Mouse (Mus musculus): ENCODE data around the gene Lrba. TPM values are rescaled to one million over a fixed set of nuclear protein-coding genes. Genes with fewer than 3 reads are reported as not detected.

Gene Lrba
- polyA plus RNA-seq, 1 experiment from 2014 or later = 4.1 TPM

DNA sequence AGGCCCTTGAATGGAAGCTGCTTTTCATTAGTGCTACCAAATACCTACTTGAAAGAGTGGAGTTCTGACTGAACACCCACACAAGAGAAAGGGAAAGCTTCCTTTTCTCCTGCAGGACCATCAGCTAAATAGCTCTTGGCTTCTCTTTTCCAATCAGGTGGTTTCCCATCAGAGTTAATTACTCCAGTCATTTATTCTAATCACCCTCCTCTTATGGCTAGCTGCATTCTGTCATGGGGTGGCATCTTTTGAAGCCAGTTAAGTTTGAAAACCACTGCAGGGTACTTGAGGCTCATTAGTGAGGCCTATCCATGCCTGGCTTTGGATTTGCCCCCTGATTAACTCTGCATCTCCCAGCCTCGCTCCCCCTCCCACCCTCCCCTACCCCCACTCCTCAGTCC, 476.7 kb downstream of the Lrba start:
- H3K9ac ChIP-seq (ENCODE audit: low read depth, low read length) = no peak overlapping the region
- no peaks in the 10 kb centered on the region for H3K27me3 ChIP-seq (ENCODE audit: control insufficient read depth, insufficient read depth, low read length)
- no peaks in the 10 kb centered on the region for H3K36me3 ChIP-seq (ENCODE audit: control insufficient read depth, insufficient read depth, low read length)
- no peaks in the 10 kb centered on the region for H3K9me3 ChIP-seq (replicated peaks; ENCODE audit: control insufficient read depth, low read length)
- WGBS (ENCODE audit: insufficient replicate concordance) = 12% methylated on average over 1 of the region's 1 CpGs
- no peak overlapping the region for H3K4me2 ChIP-seq
- no peak overlapping the region for H3K4me3 ChIP-seq (ENCODE audit: low read depth, low read length)
- peaks cover 5% of the 10 kb centered on the region; the same call in 1 of the 2 replicates for H3K4me1 ChIP-seq (ENCODE audit: control insufficient read depth, insufficient read depth, low read length)
- no peak for ATAC-seq (replicated peaks; ENCODE audit: insufficient number of reproducible peaks, low FRiP score, low TSS enrichment)
- H3K27ac ChIP-seq (ENCODE audit: low read depth, low read length) = no peak overlapping the region

DNA sequence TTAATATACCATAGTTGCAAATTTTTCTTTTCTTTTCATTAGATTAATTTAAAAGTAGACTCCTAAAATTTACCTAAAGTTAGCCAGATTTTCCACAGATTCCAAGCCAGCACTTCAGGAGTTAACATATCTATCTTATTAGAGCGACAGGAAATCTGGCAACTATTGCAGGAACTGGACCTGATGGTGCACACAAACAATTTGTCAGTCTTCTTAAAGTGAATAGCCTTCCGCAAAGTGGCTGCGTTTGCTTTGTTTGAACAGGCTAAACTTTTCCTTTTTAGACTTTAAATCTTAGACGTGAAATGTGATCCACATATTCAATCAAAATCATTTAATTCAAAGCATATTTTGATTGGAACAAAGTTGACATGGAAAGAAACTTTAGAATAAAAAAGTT, 485.0 kb downstream of the Lrba start:
- Histone ChIP-seq H3K27ac (ENCODE audit: low read depth, low read length) (no peak overlapping the region), H3K4me3 (ENCODE audit: low read depth, low read length) (no peak overlapping the region), H3K4me2 (no peak overlapping the region), H3K4me1 (ENCODE audit: control insufficient read depth, insufficient read depth, low read length) (no peaks in the 10 kb centered on the region; the same call in 1 of the 2 replicates), H3K36me3 (ENCODE audit: control insufficient read depth, insufficient read depth, low read length) (no peaks in the 10 kb centered on the region), H3K9ac (ENCODE audit: low read depth, low read length) (no peak overlapping the region), H3K27me3 (ENCODE audit: control insufficient read depth, insufficient read depth, low read length) (no peaks in the 10 kb centered on the region), H3K9me3 (replicated peaks; ENCODE audit: control insufficient read depth, low read length) (no peaks in the 10 kb centered on the region)
- ATAC-seq (replicated peaks; ENCODE audit: insufficient number of reproducible peaks, low FRiP score, low TSS enrichment) = no peak
- 43% methylated on average over 4 of the region's 4 CpGs for whole genome bisulfite sequencing (ENCODE audit: insufficient replicate concordance)

DNA sequence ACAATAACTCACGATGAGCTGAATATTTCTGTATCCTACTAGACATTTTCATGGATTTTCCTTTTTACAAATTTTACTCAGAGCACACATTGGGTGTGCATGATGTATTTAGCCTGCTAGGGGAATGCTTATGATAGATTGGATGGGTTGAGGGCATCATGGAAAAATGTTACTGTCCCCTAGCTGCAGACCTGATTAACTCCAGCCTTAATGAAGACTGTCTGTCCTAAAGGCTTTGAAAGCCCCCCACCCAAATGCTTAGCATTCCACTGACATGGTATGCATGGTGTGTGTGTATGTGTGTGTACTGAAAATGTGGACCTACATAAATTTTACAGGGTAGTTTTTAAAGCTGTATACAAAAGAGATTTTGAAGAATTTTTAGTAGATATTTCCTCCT, 487.1 kb downstream of the Lrba start:
- Histone ChIP-seq H3K9ac (ENCODE audit: low read depth, low read length) (no peak overlapping the region), H3K27me3 (ENCODE audit: control insufficient read depth, insufficient read depth, low read length) (no peaks in the 10 kb centered on the region), H3K36me3 (ENCODE audit: control insufficient read depth, insufficient read depth, low read length) (no peaks in the 10 kb centered on the region), H3K4me2 (no peak overlapping the region), H3K4me3 (ENCODE audit: low read depth, low read length) (no peak overlapping the region), H3K9me3 (replicated peaks; ENCODE audit: control insufficient read depth, low read length) (no peaks in the 10 kb centered on the region), H3K4me1 (ENCODE audit: control insufficient read depth, insufficient read depth, low read length) (no peaks in the 10 kb centered on the region; the same call in 1 of the 2 replicates), H3K27ac (ENCODE audit: low read depth, low read length) (no peak overlapping the region)
- ATAC-seq (replicated peaks; ENCODE audit: insufficient number of reproducible peaks, low FRiP score, low TSS enrichment) = no peak
- WGBS (ENCODE audit: insufficient replicate concordance) = 61% methylated on average over 1 of the region's 1 CpGs

DNA sequence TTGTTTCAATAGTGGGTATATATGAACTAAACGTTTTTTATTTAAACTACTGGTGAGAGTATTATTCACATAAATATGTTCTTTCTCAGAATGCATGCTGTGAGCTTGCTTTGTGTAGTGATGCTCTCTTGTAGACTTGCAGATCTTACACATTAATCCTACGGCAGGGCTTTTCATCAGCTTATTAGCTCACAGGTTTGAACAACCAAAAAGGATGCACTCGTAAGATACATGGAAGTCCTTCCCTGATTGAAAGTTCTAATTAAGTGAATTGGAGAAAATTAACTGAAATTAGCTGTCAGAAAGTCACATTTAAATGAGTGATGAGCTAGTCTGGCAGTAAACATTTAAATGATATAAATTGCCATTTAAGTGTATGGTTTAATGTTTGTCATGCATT, 488.3 kb downstream of the Lrba start:
- H3K4me1 ChIP-seq (ENCODE audit: control insufficient read depth, insufficient read depth, low read length) = no peaks in the 10 kb centered on the region; the same call in 1 of the 2 replicates
- H3K9me3 ChIP-seq (replicated peaks; ENCODE audit: control insufficient read depth, low read length) = no peaks in the 10 kb centered on the region
- no peaks in the 10 kb centered on the region for H3K27me3 ChIP-seq (ENCODE audit: control insufficient read depth, insufficient read depth, low read length)
- no peak overlapping the region for H3K4me2 ChIP-seq
- no peak overlapping the region for H3K27ac ChIP-seq (ENCODE audit: low read depth, low read length)
- no peaks in the 10 kb centered on the region for H3K36me3 ChIP-seq (ENCODE audit: control insufficient read depth, insufficient read depth, low read length)
- WGBS (ENCODE audit: insufficient replicate concordance) = 63% methylated on average over 3 of the region's 3 CpGs
- H3K4me3 ChIP-seq (ENCODE audit: low read depth, low read length) = no peak overlapping the region
- no peak for ATAC-seq (replicated peaks; ENCODE audit: insufficient number of reproducible peaks, low FRiP score, low TSS enrichment)
- H3K9ac ChIP-seq (ENCODE audit: low read depth, low read length) = no peak overlapping the region

DNA sequence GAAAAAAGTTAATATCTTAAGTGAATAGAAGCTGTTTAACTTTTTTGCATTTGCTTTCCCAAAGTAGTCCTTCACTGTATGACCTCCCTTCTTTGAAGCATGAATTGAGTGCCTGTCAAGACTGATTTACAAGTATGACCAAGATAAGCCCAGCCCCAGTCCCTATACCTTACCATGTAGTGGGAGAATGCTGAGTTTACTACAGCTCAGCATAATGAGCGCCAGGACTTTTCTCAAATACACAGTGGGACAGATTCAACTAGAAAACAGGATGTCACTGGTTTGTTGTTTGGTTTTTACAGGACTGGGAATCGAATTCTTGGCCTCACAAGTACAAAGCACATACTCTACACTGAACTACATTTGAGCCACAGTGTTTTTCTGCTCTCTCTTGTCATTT, 490.0 kb downstream of the Lrba start:
- Histone ChIP-seq H3K9me3 (replicated peaks; ENCODE audit: control insufficient read depth, low read length) (no peaks in the 10 kb centered on the region), H3K9ac (ENCODE audit: low read depth, low read length) (no peak overlapping the region), H3K4me3 (ENCODE audit: low read depth, low read length) (no peak overlapping the region), H3K27ac (ENCODE audit: low read depth, low read length) (no peak overlapping the region), H3K27me3 (ENCODE audit: control insufficient read depth, insufficient read depth, low read length) (no peaks in the 10 kb centered on the region), H3K4me2 (no peak overlapping the region), H3K36me3 (ENCODE audit: control insufficient read depth, insufficient read depth, low read length) (no peaks in the 10 kb centered on the region), H3K4me1 (ENCODE audit: control insufficient read depth, insufficient read depth, low read length) (peaks cover 6% of the 10 kb centered on the region)
- no peak for ATAC-seq (replicated peaks; ENCODE audit: insufficient number of reproducible peaks, low FRiP score, low TSS enrichment)
- WGBS (ENCODE audit: insufficient replicate concordance) = 61% methylated on average over 2 of the region's 2 CpGs

DNA sequence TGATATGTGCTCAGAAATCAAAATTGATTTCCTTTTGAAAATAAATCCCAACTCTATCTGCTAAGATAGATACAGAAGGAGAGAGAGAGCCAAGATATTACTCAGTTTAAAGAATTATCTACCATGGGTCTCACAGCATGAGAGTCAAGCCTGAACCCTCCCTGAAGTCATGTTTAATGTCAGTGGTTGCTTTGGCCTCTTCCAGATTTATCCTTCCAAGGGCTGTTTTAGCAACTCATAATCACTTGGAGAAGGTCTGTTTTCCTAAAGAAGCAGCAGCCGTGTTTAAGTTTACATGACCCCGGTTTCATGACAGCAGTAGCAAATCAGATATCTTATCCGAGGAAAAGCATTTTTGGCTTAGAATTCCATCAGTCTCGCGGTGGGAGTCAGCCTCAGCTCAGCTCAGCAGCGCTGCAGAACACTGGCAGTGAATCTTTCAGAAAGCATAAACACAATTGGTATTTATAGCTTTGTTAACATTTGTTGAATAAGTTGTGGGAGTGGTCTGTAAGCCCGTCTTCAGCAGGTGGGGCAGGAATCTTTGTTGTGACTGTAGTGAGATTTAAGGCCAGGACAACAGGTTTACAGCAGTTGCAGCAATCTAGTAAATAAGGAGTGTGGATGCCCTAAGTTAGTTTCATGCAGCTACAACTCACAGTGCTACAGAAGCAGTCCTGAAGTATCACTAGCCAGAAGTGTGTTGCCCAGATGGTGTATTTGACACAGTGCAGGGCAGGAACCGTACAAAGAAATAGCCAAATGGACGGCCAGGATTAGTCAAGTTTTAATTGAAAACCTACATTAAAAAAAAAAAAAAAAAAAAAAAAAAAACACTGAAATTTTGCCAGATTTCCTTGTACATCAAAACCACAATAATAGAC, 499.2 kb downstream of the Lrba start:
- Histone ChIP-seq H3K9me3 (replicated peaks; ENCODE audit: control insufficient read depth, low read length) (no peaks in the 10 kb centered on the region), H3K27me3 (ENCODE audit: control insufficient read depth, insufficient read depth, low read length) (no peaks in the 10 kb centered on the region), H3K4me3 (ENCODE audit: low read depth, low read length) (no peak overlapping the region), H3K27ac (ENCODE audit: low read depth, low read length) (0 out of 2 replicates have a peak overlapping the region, but pooled peaks have one; percentile 29), H3K9ac (ENCODE audit: low read depth, low read length) (no peak overlapping the region), H3K4me2 (0 out of 2 replicates have a peak overlapping the region, but pooled peaks have one; percentile 12), H3K4me1 (ENCODE audit: control insufficient read depth, insufficient read depth, low read length) (peaks cover 13% of the 10 kb centered on the region), H3K36me3 (ENCODE audit: control insufficient read depth, insufficient read depth, low read length) (no peaks in the 10 kb centered on the region)
- WGBS (ENCODE audit: insufficient replicate concordance) = 19% methylated on average over 9 of the region's 9 CpGs
- no peak for ATAC-seq (replicated peaks; ENCODE audit: insufficient number of reproducible peaks, low FRiP score, low TSS enrichment)

DNA sequence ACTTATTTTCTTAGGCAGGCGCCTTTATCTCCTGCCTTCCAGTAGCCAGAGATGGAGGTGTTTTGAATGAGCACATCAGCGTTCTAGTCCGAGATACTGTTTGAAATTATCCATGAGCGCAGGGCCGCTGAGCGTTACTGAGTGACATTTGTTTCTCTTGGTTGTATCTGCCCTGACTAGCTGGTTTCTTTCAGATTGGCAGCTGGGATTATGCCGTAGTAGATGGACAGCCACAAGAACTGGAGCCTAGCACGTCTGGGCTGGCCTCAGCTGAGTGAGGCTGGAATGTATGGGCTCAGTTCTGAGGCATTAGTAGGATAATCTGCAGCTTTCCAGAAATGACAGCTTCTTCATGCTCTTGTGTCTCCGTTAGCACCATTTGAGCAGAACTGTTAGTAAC, 500.6 kb downstream of the Lrba start:
- no peaks in the 10 kb centered on the region for H3K9me3 ChIP-seq (replicated peaks; ENCODE audit: control insufficient read depth, low read length)
- peak overlapping the region; percentile 53 for H3K4me2 ChIP-seq
- H3K4me3 ChIP-seq (ENCODE audit: low read depth, low read length) = no peak overlapping the region
- 14% methylated on average over 9 of the region's 9 CpGs for WGBS (ENCODE audit: insufficient replicate concordance)
- H3K36me3 ChIP-seq (ENCODE audit: control insufficient read depth, insufficient read depth, low read length) = no peaks in the 10 kb centered on the region
- no peak for ATAC-seq (replicated peaks; ENCODE audit: insufficient number of reproducible peaks, low FRiP score, low TSS enrichment)
- peak overlapping the region; percentile 28; the same call in 1 of the 2 replicates for H3K9ac ChIP-seq (ENCODE audit: low read depth, low read length)
- H3K27me3 ChIP-seq (ENCODE audit: control insufficient read depth, insufficient read depth, low read length) = no peaks in the 10 kb centered on the region
- peak overlapping the region; percentile 62 for H3K27ac ChIP-seq (ENCODE audit: low read depth, low read length)
- peaks cover 7% of the 10 kb centered on the region for H3K4me1 ChIP-seq (ENCODE audit: control insufficient read depth, insufficient read depth, low read length)

DNA sequence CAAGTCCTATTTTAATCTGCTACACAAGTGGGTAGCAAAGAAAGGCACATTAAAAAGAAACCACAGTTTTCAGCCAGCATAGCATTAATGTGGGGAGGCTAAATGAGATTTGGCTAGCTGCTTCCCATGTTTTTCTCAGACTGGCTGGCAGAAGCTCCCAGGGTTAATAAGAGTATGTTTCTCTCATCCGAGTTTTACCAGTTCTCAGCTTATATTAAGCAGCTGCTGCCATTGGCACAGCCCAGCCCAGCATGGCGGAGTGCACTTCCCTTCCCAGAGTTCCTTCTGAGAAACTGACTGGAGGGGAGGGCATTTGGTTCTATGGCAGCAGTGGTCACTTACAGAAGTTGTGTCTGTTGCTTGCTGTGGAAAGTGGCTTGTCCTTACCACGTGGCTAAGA, 514.4 kb downstream of the Lrba start:
- no peaks in the 10 kb centered on the region for H3K36me3 ChIP-seq (ENCODE audit: control insufficient read depth, insufficient read depth, low read length)
- 83% methylated on average over 3 of the region's 3 CpGs for WGBS (ENCODE audit: insufficient replicate concordance)
- no peak for ATAC-seq (replicated peaks; ENCODE audit: insufficient number of reproducible peaks, low FRiP score, low TSS enrichment)
- H3K4me1 ChIP-seq (ENCODE audit: control insufficient read depth, insufficient read depth, low read length) = no peaks in the 10 kb centered on the region
- H3K27ac ChIP-seq (ENCODE audit: low read depth, low read length) = no peak overlapping the region
- H3K4me3 ChIP-seq (ENCODE audit: low read depth, low read length) = no peak overlapping the region
- no peak overlapping the region for H3K4me2 ChIP-seq
- no peak overlapping the region for H3K9ac ChIP-seq (ENCODE audit: low read depth, low read length)
- no peaks in the 10 kb centered on the region for H3K27me3 ChIP-seq (ENCODE audit: control insufficient read depth, insufficient read depth, low read length)
- no peaks in the 10 kb centered on the region for H3K9me3 ChIP-seq (replicated peaks; ENCODE audit: control insufficient read depth, low read length)

DNA sequence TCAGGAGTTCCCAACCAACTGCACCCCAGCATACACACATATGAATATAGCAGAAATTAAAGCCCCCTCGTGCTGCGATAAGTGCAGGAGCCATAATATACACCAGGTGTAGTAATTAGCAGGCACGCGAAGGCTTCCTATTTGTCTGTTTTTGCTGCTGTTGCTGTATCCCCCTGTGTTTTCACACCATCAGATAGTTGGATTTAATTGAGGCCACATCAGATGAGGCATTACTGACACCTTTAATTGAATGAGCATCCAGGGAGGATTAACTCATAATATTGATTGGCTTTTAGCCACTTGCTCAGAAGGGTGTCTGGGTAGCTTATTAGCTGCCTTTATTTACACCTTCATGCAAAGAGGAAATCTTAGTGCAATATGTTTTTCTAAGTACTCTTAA, 515.3 kb downstream of the Lrba start:
- 85% methylated on average over 4 of the region's 4 CpGs for WGBS (ENCODE audit: insufficient replicate concordance)

More for the DNA sequence above, 515.3 kb downstream of the Lrba start:
- no peak overlapping the region for H3K4me3 ChIP-seq (ENCODE audit: low read depth, low read length)
- H3K9me3 ChIP-seq (replicated peaks; ENCODE audit: control insufficient read depth, low read length) = no peaks in the 10 kb centered on the region
- ATAC-seq (replicated peaks; ENCODE audit: insufficient number of reproducible peaks, low FRiP score, low TSS enrichment) = no peak
- H3K27ac ChIP-seq (ENCODE audit: low read depth, low read length) = no peak overlapping the region
- no peaks in the 10 kb centered on the region for H3K4me1 ChIP-seq (ENCODE audit: control insufficient read depth, insufficient read depth, low read length)
- H3K4me2 ChIP-seq = no peak overlapping the region
- H3K36me3 ChIP-seq (ENCODE audit: control insufficient read depth, insufficient read depth, low read length) = no peaks in the 10 kb centered on the region
- H3K27me3 ChIP-seq (ENCODE audit: control insufficient read depth, insufficient read depth, low read length) = no peaks in the 10 kb centered on the region
- H3K9ac ChIP-seq (ENCODE audit: low read depth, low read length) = no peak overlapping the region

Measured in heart, embryonic 11.5 days (tissue).